Mouse (Mus musculus): ENCODE measurements around the gene Man1a. TPM values are rescaled to one million over a fixed set of nuclear protein-coding genes. Genes with fewer than 3 reads are reported as not detected.

The Man1a gene
- polyA plus RNA-seq, 1 experiment, result 4.1 TPM

GRCm38 (mm10) chr10:53881310-53881709, 195.1 kb downstream of the Man1a start:
- TF ChIP-seq TAL1 (IDR thresholded peaks at IDR 0.05; ENCODE audit: low read length), result no peak
- TF ChIP-seq GATA1 (IDR thresholded peaks at IDR 0.05; ENCODE audit: low read length), result no peak
- H3K9me3 ChIP-seq (ENCODE audit: control insufficient read depth, low read length), result no peaks in the 10 kb centered on the region
- H3K4me1 ChIP-seq (ENCODE audit: control insufficient read depth), result no peaks in the 10 kb centered on the region
- no peaks in the 10 kb centered on the region for H3K36me3 ChIP-seq (ENCODE audit: control insufficient read depth)
- no peaks in the 10 kb centered on the region for H3K27me3 ChIP-seq (ENCODE audit: control insufficient read depth)
- no peak overlapping the region for H3K4me3 ChIP-seq (replicated peaks)

- Histone ChIP-seq H3K9me3 (ENCODE audit: control insufficient read depth, low read length) (no peaks in the 10 kb centered on the region), H3K4me1 (ENCODE audit: control insufficient read depth) (no peaks in the 10 kb centered on the region), H3K27me3 (ENCODE audit: control insufficient read depth) (no peaks in the 10 kb centered on the region), H3K36me3 (ENCODE audit: control insufficient read depth) (no peaks in the 10 kb centered on the region), H3K4me3 (replicated peaks) (no peak overlapping the region)
- no peak for TF ChIP-seq TAL1 (IDR thresholded peaks at IDR 0.05; ENCODE audit: low read length)
- TF ChIP-seq GATA1 (IDR thresholded peaks at IDR 0.05; ENCODE audit: low read length), result no peak
Observed at GRCm38 (mm10) chr10:53875896-53876295, 200.5 kb downstream of the Man1a start.

- H3K36me3 ChIP-seq (ENCODE audit: control insufficient read depth), result no peaks in the 10 kb centered on the region
- H3K9me3 ChIP-seq (ENCODE audit: control insufficient read depth, low read length), result no peaks in the 10 kb centered on the region
- TF ChIP-seq TAL1 (IDR thresholded peaks at IDR 0.05; ENCODE audit: low read length), result no peak
- TF ChIP-seq GATA1 (IDR thresholded peaks at IDR 0.05; ENCODE audit: low read length), result no peak
- no peaks in the 10 kb centered on the region for H3K4me1 ChIP-seq (ENCODE audit: control insufficient read depth)
- H3K4me3 ChIP-seq (replicated peaks), result no peak overlapping the region
- H3K27me3 ChIP-seq (ENCODE audit: control insufficient read depth), result no peaks in the 10 kb centered on the region
Observed at GRCm38 (mm10) chr10:53874191-53874590, 202.2 kb downstream of the Man1a start.

GRCm38 (mm10) chr10:53863486-53864357, 212.7 kb downstream of the Man1a start:
- Histone ChIP-seq H3K9me3 (ENCODE audit: control insufficient read depth, low read length) (no peaks in the 10 kb centered on the region), H3K4me1 (ENCODE audit: control insufficient read depth) (no peaks in the 10 kb centered on the region), H3K36me3 (ENCODE audit: control insufficient read depth) (no peaks in the 10 kb centered on the region), H3K4me3 (replicated peaks) (no peak overlapping the region), H3K27me3 (ENCODE audit: control insufficient read depth) (no peaks in the 10 kb centered on the region)
- TF ChIP-seq GATA1 (IDR thresholded peaks at IDR 0.05; ENCODE audit: low read length) (no peak), TAL1 (IDR thresholded peaks at IDR 0.05; ENCODE audit: low read length) (no peak)

DNA sequence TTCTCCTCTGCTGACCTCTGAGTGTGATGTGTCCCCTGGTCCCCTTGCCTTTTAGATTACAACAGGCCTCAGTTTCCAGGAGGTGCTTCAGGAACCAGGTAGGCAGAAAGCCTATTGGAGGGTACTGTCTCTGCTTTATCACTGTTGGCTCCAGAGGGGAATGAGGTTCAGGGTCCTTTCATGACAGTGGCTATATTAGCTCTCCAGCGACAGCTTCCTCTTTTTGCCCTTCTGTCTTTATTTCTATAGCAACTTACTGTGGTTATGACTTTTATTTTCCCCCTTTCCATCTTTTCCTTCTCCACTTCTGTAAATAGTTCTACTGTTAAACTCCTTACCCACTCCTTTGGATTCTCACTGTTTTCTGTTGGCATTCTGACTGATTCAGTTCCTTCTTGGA, 216.5 kb downstream of the Man1a start:
- Histone ChIP-seq H3K4me1 (ENCODE audit: control insufficient read depth) (no peaks in the 10 kb centered on the region), H3K9me3 (ENCODE audit: control insufficient read depth, low read length) (no peaks in the 10 kb centered on the region), H3K36me3 (ENCODE audit: control insufficient read depth) (no peaks in the 10 kb centered on the region), H3K4me3 (replicated peaks) (no peak overlapping the region), H3K27me3 (ENCODE audit: control insufficient read depth) (no peaks in the 10 kb centered on the region)
- TF ChIP-seq GATA1 (IDR thresholded peaks at IDR 0.05; ENCODE audit: low read length) (no peak), TAL1 (IDR thresholded peaks at IDR 0.05; ENCODE audit: low read length) (no peak)

DNA sequence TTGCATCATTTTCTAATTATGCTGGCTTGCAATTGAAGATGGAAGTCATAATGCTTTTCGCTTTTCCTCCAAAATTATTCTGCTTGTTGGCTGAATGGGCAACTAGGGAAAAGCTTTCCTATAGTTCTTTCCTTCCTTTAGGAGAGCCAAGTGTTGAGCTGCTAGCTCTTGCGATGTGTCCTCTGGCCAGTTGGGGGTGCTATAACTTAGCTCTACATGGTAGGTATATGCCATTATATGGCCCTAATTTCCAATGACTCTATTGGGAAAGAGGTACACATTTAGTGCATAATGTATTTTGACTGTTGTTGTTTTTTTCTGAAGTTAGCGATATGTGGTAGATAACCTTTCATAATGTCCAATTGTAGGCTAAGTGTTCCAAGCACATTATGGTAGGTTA, 217.2 kb downstream of the Man1a start:
- Histone ChIP-seq H3K36me3 (ENCODE audit: control insufficient read depth) (no peaks in the 10 kb centered on the region), H3K27me3 (ENCODE audit: control insufficient read depth) (no peaks in the 10 kb centered on the region), H3K4me1 (ENCODE audit: control insufficient read depth) (no peaks in the 10 kb centered on the region), H3K9me3 (ENCODE audit: control insufficient read depth, low read length) (no peaks in the 10 kb centered on the region), H3K4me3 (replicated peaks) (no peak overlapping the region)
- TF ChIP-seq GATA1 (IDR thresholded peaks at IDR 0.05; ENCODE audit: low read length) (no peak), TAL1 (IDR thresholded peaks at IDR 0.05; ENCODE audit: low read length) (no peak)

Data from erythroblast, embryonic 14.5 days (primary cell).